Mouse (Mus musculus) liver, postnatal 0 days (tissue): ENCODE measurements at regions not wholly inside any gene's neighbourhood (a gene's known extent, or its start where the extent isn't known, plus 50 kb on each side); places are given as distances from the start of the nearest gene placed in this dataset.

Experiments used
- ATAC-seq: fragments of 200-750 bp; cut with Nextera tagmentation; 2 replicates; pipeline ENCODE4 v1.8.0; 2017; ENCODE audit warnings: mild to moderate bottlenecking, moderate library complexity
- DNase-seq: peaks from one replicate; pipeline ENCODE4 v3.0.0-alpha.2; 2016
- H3K27ac ChIP-seq: fragments of 300-500 bp; sonication (generic); 2 replicates; pipeline ENCODE4 v1.5.1; 2014; ENCODE audit warnings: antibody characterized with exemption, moderate library complexity, mild to moderate bottlenecking, low read depth
- H3K27me3 ChIP-seq: fragments of 300-500 bp; sonication (generic); 2 replicates; pipeline ENCODE4 v1.6.1; 2014; ENCODE audit warnings: low read length, control low read depth, mixed read lengths; ENCODE audit not compliant: insufficient read depth
- H3K36me3 ChIP-seq: fragments of 300-500 bp; sonication (generic); replicated peaks from 2 replicates; pipeline ENCODE4 v1.6.1; 2014; ENCODE audit warnings: mild to moderate bottlenecking, control low read depth, low read length, moderate library complexity, mixed read lengths; ENCODE audit not compliant: insufficient read depth
- H3K4me1 ChIP-seq: fragments of 300-500 bp; sonication (generic); 2 replicates; pipeline ENCODE4 v1.6.1; 2014; ENCODE audit warnings: antibody characterized with exemption, mild to moderate bottlenecking, control low read depth; ENCODE audit not compliant: insufficient read depth
- H3K4me2 ChIP-seq: fragments of 300-500 bp; sonication (generic); 2 replicates; pipeline ENCODE4 v1.6.1; 2014; ENCODE audit warnings: low read depth, mild to moderate bottlenecking, low read length, moderate library complexity, mixed read lengths
- H3K4me3 ChIP-seq: fragments of 300-500 bp; sonication (generic); 2 replicates; pipeline ENCODE4 v1.5.1; 2014; ENCODE audit warnings: low read depth, low read length
- H3K9ac ChIP-seq: fragments of 300-500 bp; sonication (generic); replicated peaks from 2 replicates; pipeline ENCODE4 v1.6.1; 2014; ENCODE audit warnings: mild to moderate bottlenecking, moderate library complexity
- H3K9me3 ChIP-seq: fragments of 300-500 bp; sonication (generic); 2 replicates; pipeline ENCODE4 v1.6.1; 2016; ENCODE audit warnings: mild to moderate bottlenecking, control low read depth, low read length, mixed read lengths
- CTCF ChIP-seq: sonication (generic); IDR thresholded peaks from 2 replicates; pipeline ENCODE4 v1.5.1; 2016; ENCODE audit warnings: antibody characterized with exemption, low read depth
- EP300 ChIP-seq: IDR thresholded peaks from 2 replicates; pipeline ENCODE4 v1.6.1; 2016; ENCODE audit warnings: antibody characterized with exemption, low read depth, mild to moderate bottlenecking
- WGBS: fragments of 180-500 bp; shearing (Covaris S2); extraction: QIAGEN DNeasy Blood & Tissue Kit; methylation state at CpG from one replicate; pipeline ENCODE4 v1.1.7; 2014; ENCODE audit not compliant: insufficient replicate concordance; 5-methylcytosine and 5-hydroxymethylcytosine counted together

GRCm38 (mm10) chr7:65207240-65207639 lies 50.9 kb upstream of the Fam189a1 start:
- Histone ChIP-seq H3K27ac (no peak overlapping the region), H3K36me3 (no peaks in the 10 kb centered on the region), H3K4me2 (no peak overlapping the region), H3K27me3 (no peaks in the 10 kb centered on the region), H3K9me3 (no peaks in the 10 kb centered on the region), H3K9ac (no peak overlapping the region), H3K4me3 (no peak overlapping the region), H3K4me1 (no peaks in the 10 kb centered on the region)
- 84% methylated on average over 10 of the region's 10 CpGs for WGBS
- ATAC-seq (no peak), DNase-seq (no peak)
- TF ChIP-seq EP300 (no peak), CTCF (no peak)
